Mouse (Mus musculus): ENCODE measurements at regions not wholly inside any gene's neighbourhood (a gene's known extent, or its start where the extent isn't known, plus 50 kb on each side); places are given as distances from the start of the nearest gene placed in this dataset.
A peak's percentile ranks its signal among the peaks of the same experiment; 100 is the strongest.

DNA sequence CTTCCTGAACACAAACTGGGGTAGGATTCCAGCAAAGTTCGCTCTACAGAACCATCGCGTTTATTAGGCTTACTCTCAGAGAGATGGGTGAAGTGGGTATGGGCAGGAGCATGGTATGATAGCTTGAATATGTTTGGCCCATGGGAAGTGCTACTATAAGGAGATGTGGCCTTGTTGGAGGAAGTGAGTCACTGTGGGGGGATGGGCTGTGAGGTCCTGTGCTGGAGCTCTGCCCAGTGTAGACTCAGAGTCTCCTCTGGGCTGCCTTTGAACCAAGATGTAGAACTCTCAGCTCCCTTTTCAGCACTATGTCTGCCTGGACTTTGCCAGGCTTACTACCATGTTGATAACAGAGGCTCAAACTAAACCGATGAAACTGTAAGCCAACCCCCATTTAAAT lies 112.5 kb upstream of the Srsf6 start:
- H3K9ac ChIP-seq (ENCODE audit: low read length): no peak overlapping the region
- H3K4me3 ChIP-seq (ENCODE audit: low read depth, low read length): no peak overlapping the region
- no peaks in the 10 kb centered on the region for H3K9me3 ChIP-seq (ENCODE audit: control insufficient read depth, low read length)
- ATAC-seq (ENCODE audit: insufficient number of reproducible peaks, low FRiP score, low TSS enrichment, low read depth) (no peak), DNase-seq (ENCODE audit: low spot score) (no peak)
- H3K4me2 ChIP-seq (ENCODE audit: low read depth, severe bottlenecking): no peak overlapping the region
- no peak overlapping the region for H3K27ac ChIP-seq (replicated peaks; ENCODE audit: low read depth, low read length)
- H3K27me3 ChIP-seq (ENCODE audit: control insufficient read depth, insufficient read depth, low read length): no peaks in the 10 kb centered on the region
- H3K4me1 ChIP-seq (ENCODE audit: control insufficient read depth, insufficient read depth, low read length): no peaks in the 10 kb centered on the region
- 93% methylated on average over 4 of the region's 4 CpGs for WGBS
- H3K36me3 ChIP-seq (ENCODE audit: control insufficient read depth, insufficient read depth, low read length): no peaks in the 10 kb centered on the region

GRCm38 (mm10) chr2:162814205-162814604 lies 117.1 kb upstream of the Srsf6 start:
- peak; percentile 32 for DNase-seq (ENCODE audit: low spot score)
- no peaks in the 10 kb centered on the region for H3K36me3 ChIP-seq (ENCODE audit: control insufficient read depth, insufficient read depth, low read length)
- no peak overlapping the region for H3K4me3 ChIP-seq (ENCODE audit: low read depth, low read length)
- no peaks in the 10 kb centered on the region for H3K4me1 ChIP-seq (ENCODE audit: control insufficient read depth, insufficient read depth, low read length)
- ATAC-seq (ENCODE audit: insufficient number of reproducible peaks, low FRiP score, low TSS enrichment, low read depth): no peak
- H3K27me3 ChIP-seq (ENCODE audit: control insufficient read depth, insufficient read depth, low read length): no peaks in the 10 kb centered on the region
- H3K9ac ChIP-seq (ENCODE audit: low read length): no peak overlapping the region
- no peaks in the 10 kb centered on the region for H3K9me3 ChIP-seq (ENCODE audit: control insufficient read depth, low read length)
- WGBS: 62% methylated on average over 2 of the region's 2 CpGs
- no peak overlapping the region for H3K4me2 ChIP-seq (ENCODE audit: low read depth, severe bottlenecking)
- no peak overlapping the region for H3K27ac ChIP-seq (replicated peaks; ENCODE audit: low read depth, low read length)

GRCm38 (mm10) chr2:162807747-162808146 lies 123.6 kb upstream of the Srsf6 start:
- H3K27ac ChIP-seq (replicated peaks; ENCODE audit: low read depth, low read length): no peak overlapping the region
- DNase-seq (ENCODE audit: low spot score) (no peak), ATAC-seq (ENCODE audit: insufficient number of reproducible peaks, low FRiP score, low TSS enrichment, low read depth) (no peak)
- H3K9ac ChIP-seq (ENCODE audit: low read length): no peak overlapping the region
- 83% methylated on average over 10 of the region's 10 CpGs for WGBS
- H3K4me2 ChIP-seq (ENCODE audit: low read depth, severe bottlenecking): no peak overlapping the region
- H3K36me3 ChIP-seq (ENCODE audit: control insufficient read depth, insufficient read depth, low read length): no peaks in the 10 kb centered on the region
- H3K9me3 ChIP-seq (ENCODE audit: control insufficient read depth, low read length): no peaks in the 10 kb centered on the region
- no peaks in the 10 kb centered on the region for H3K27me3 ChIP-seq (ENCODE audit: control insufficient read depth, insufficient read depth, low read length)
- no peaks in the 10 kb centered on the region for H3K4me1 ChIP-seq (ENCODE audit: control insufficient read depth, insufficient read depth, low read length)
- H3K4me3 ChIP-seq (ENCODE audit: low read depth, low read length): no peak overlapping the region

- no peaks in the 10 kb centered on the region for H3K36me3 ChIP-seq (ENCODE audit: control insufficient read depth, insufficient read depth, low read length)
- DNase-seq (ENCODE audit: low spot score): no peak
- H3K4me1 ChIP-seq (ENCODE audit: control insufficient read depth, insufficient read depth, low read length): no peaks in the 10 kb centered on the region
- H3K27me3 ChIP-seq (ENCODE audit: control insufficient read depth, insufficient read depth, low read length): no peaks in the 10 kb centered on the region
- no peaks in the 10 kb centered on the region for H3K9me3 ChIP-seq (ENCODE audit: control insufficient read depth, low read length)
- ATAC-seq (ENCODE audit: insufficient number of reproducible peaks, low FRiP score, low TSS enrichment, low read depth): no peak
- no peak overlapping the region for H3K27ac ChIP-seq (replicated peaks; ENCODE audit: low read depth, low read length)
- no peak overlapping the region for H3K4me2 ChIP-seq (ENCODE audit: low read depth, severe bottlenecking)
- no peak overlapping the region for H3K9ac ChIP-seq (ENCODE audit: low read length)
- H3K4me3 ChIP-seq (ENCODE audit: low read depth, low read length): no peak overlapping the region
- 58% methylated on average over 4 of the region's 4 CpGs for WGBS
Measured at GRCm38 (mm10) chr2:162796528-162796927, 134.8 kb upstream of the Srsf6 start.

DNA sequence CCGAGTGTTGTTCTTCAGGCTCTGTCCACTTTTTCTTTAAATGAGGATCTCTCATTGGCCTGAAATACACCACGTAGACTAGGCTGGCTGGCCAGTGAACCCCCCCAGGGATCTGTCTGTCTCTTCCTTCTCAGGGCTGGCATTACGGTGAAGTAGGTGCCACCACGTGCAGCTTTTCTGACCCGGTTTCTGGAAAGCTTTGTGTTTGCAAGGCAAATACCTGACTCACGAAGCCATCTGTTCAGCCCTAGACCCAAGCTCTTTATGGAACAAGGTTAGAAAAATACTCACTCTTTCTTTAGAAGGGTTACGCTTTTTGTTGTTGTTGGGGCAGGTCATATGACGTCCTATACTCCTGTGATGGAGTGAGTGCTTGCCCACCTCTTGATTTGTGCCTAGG lies 133.3 kb upstream of the Ptprt start:
- Histone ChIP-seq H3K4me3 (ENCODE audit: low read depth, low read length) (no peak overlapping the region), H3K9me3 (ENCODE audit: control insufficient read depth, low read length) (no peaks in the 10 kb centered on the region), H3K4me2 (ENCODE audit: low read depth, severe bottlenecking) (no peak overlapping the region), H3K27me3 (ENCODE audit: control insufficient read depth, insufficient read depth, low read length) (no peaks in the 10 kb centered on the region), H3K36me3 (ENCODE audit: control insufficient read depth, insufficient read depth, low read length) (no peaks in the 10 kb centered on the region), H3K4me1 (ENCODE audit: control insufficient read depth, insufficient read depth, low read length) (no peaks in the 10 kb centered on the region), H3K9ac (ENCODE audit: low read length) (no peak overlapping the region), H3K27ac (replicated peaks; ENCODE audit: low read depth, low read length) (no peak overlapping the region)
- ATAC-seq (ENCODE audit: insufficient number of reproducible peaks, low FRiP score, low TSS enrichment, low read depth) (no peak), DNase-seq (ENCODE audit: low spot score) (no peak)
- 90% methylated on average over 8 of the region's 8 CpGs for WGBS

- Histone ChIP-seq H3K9me3 (ENCODE audit: control insufficient read depth, low read length) (no peaks in the 10 kb centered on the region), H3K4me3 (ENCODE audit: low read depth, low read length) (no peak overlapping the region), H3K27ac (replicated peaks; ENCODE audit: low read depth, low read length) (no peak overlapping the region), H3K36me3 (ENCODE audit: control insufficient read depth, insufficient read depth, low read length) (no peaks in the 10 kb centered on the region), H3K27me3 (ENCODE audit: control insufficient read depth, insufficient read depth, low read length) (no peaks in the 10 kb centered on the region), H3K4me2 (ENCODE audit: low read depth, severe bottlenecking) (no peak overlapping the region), H3K4me1 (ENCODE audit: control insufficient read depth, insufficient read depth, low read length) (no peaks in the 10 kb centered on the region), H3K9ac (ENCODE audit: low read length) (no peak overlapping the region)
- 83% methylated on average over 12 of the region's 12 CpGs for WGBS
- DNase-seq (ENCODE audit: low spot score) (no peak), ATAC-seq (ENCODE audit: insufficient number of reproducible peaks, low FRiP score, low TSS enrichment, low read depth) (no peak)
Measured at GRCm38 (mm10) chr2:162791374-162792098, 130.6 kb upstream of the Ptprt start.

DNA sequence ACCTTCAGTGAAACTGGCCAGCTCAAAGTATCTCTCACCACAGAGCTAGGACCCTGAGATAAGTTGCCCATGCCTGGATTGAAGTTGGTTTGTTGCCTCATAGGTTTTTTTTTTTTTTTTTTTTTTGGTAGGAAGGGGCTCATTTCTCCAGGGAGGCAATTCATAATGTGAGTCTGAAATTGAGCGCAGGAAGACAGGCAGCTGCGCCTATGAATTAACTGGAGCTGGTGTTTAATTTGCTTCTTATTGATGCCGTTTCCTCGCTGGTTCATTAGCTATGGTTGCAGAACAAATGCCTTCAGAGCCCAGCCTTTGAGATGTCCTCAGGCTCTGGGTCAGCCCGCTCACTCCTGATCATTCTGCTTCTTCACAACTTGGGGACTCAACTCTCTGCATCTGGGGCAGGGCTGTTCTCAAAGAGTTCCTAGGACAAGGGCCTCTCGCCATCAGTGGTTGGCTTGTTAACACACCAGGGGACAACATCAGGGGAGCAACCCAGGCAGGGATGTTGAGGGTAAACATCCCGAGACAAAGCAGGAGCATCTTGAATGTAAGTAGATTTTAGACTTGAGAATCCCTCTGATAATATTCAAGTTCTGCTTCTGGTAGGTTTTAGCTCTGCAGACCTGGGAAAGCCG lies 123.3 kb upstream of the Ptprt start:
- DNase-seq (ENCODE audit: low spot score): no peak
- no peak overlapping the region for H3K9ac ChIP-seq (ENCODE audit: low read length)

GRCm38 (mm10) chr2:162781599-162781998 lies 120.7 kb upstream of the Ptprt start:
- H3K27ac ChIP-seq (replicated peaks; ENCODE audit: low read depth, low read length): no peak overlapping the region
- H3K9ac ChIP-seq (ENCODE audit: low read length): no peak overlapping the region
- 82% methylated on average over 6 of the region's 6 CpGs for WGBS
- H3K9me3 ChIP-seq (ENCODE audit: control insufficient read depth, low read length): no peaks in the 10 kb centered on the region
- H3K4me2 ChIP-seq (ENCODE audit: low read depth, severe bottlenecking): no peak overlapping the region
- ATAC-seq (ENCODE audit: insufficient number of reproducible peaks, low FRiP score, low TSS enrichment, low read depth) (no peak), DNase-seq (ENCODE audit: low spot score) (no peak)
- H3K36me3 ChIP-seq (ENCODE audit: control insufficient read depth, insufficient read depth, low read length): no peaks in the 10 kb centered on the region
- H3K4me3 ChIP-seq (ENCODE audit: low read depth, low read length): no peak overlapping the region
- H3K4me1 ChIP-seq (ENCODE audit: control insufficient read depth, insufficient read depth, low read length): no peaks in the 10 kb centered on the region
- no peaks in the 10 kb centered on the region for H3K27me3 ChIP-seq (ENCODE audit: control insufficient read depth, insufficient read depth, low read length)

More for the DNA sequence above, 123.3 kb upstream of the Ptprt start:
- WGBS: 77% methylated on average over 8 of the region's 8 CpGs
- no peak for ATAC-seq (ENCODE audit: insufficient number of reproducible peaks, low FRiP score, low TSS enrichment, low read depth)
- Histone ChIP-seq H3K27me3 (ENCODE audit: control insufficient read depth, insufficient read depth, low read length) (no peaks in the 10 kb centered on the region), H3K4me1 (ENCODE audit: control insufficient read depth, insufficient read depth, low read length) (no peaks in the 10 kb centered on the region), H3K27ac (replicated peaks; ENCODE audit: low read depth, low read length) (no peak overlapping the region), H3K9me3 (ENCODE audit: control insufficient read depth, low read length) (no peaks in the 10 kb centered on the region), H3K36me3 (ENCODE audit: control insufficient read depth, insufficient read depth, low read length) (no peaks in the 10 kb centered on the region), H3K4me3 (ENCODE audit: low read depth, low read length) (no peak overlapping the region), H3K4me2 (ENCODE audit: low read depth, severe bottlenecking) (no peak overlapping the region)

Measured in limb, embryonic 11.5 days (tissue).